Mouse (Mus musculus) forelimb bud, embryonic 11.5 days (tissue): Measurements from ENCODE around the gene Slc16a9.
A peak's percentile ranks its signal among the peaks of the same experiment; 100 is the strongest.

ENCODE experiments used
- DNase-seq: peaks from one replicate; pipeline ENCODE4 v3.0.0-alpha.2; 2012; ENCODE audit warnings: low read depth, low spot score

Gene Slc16a9

DNA sequence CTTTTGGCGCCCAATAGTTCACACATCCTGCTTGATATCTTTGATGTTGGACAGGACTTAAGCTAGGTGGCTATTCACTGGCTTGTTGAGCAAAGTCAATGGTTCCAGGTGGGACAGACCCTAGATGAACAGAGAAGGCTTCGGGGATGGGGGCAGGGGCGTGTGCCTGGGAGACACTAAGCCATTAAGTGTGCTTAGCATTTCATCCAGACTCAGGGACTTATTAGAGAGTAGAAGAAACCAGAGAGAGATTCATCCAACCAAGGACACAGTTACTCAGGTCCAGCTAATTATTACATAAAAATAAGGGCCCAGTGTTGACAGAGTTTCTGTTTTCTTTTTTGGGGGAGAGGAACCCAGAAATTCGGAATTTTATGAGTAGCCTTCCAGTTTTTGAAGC lies 5.5 kb downstream of the Slc16a9 start:
- no peak for DNase-seq

DNA sequence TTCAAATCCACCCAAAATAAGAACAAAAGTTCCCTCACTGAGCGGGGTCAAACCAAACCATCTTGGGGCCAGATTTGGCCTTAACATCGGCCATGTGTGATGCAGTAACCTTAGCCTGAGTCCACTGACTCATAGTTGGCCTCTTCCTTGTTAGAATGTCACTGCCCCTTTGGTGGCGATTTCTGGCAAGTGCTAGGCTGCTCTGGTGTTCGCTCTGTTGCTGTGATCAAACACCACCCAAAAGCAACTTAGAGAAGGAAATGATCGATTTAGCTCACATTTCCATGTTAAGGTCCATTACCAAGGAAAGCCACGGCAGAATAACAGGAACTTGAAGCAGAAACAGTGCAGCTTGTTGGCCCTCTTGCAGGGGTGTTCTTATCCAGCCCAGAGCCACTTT lies 5.9 kb downstream of the Slc16a9 start:
- no peak for DNase-seq

DNA sequence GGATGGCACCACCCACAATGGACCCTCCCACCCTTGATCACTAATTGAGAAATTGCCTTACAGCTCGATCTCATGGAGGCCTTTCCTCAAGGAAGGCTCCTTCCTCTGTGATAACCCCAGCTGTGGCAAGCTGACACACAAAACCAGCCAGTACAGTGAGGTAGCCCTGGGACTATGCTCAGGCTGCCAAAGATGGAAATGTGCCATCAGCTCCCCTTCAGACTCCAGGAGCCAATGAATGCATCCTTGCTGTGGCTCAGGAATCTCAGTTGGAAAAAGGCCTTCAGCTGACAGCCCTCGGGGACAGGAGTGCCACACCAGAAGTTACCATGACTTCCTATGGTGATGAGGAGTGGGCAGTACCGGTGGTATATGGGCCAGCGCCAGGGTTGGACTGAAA lies 9.8 kb downstream of the Slc16a9 start:
- DNase-seq: no peak

DNA sequence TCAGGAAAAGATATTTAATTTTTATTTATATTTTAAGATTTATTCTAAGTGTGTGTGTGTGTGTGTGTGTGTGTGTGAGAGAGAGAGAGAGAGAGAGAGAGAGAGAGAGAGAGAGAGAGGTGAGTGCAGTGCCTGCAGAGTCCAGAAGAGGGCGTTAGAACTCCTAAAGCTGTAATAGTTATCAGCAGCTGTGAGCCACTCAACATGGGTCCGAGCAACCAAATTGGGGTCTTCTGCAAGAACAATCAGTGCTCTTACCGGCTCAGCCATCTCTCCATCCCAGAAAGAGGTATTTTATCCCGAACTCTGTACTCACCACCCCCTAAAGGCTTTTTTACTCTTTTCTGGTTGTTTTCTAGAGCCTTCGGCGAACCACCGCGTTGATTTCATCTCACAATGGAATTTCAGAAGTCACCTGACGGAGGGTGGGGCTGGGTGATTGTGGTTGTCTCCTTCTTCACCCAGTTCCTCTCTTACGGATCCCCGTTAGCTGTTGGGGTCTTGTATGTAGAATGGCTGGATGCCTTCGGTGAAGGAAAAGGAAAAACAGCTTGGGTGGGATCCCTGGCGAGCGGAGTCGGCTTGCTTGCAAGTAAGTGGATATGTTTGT lies 10.8 kb downstream of the Slc16a9 start:
- no peak for DNase-seq

DNA sequence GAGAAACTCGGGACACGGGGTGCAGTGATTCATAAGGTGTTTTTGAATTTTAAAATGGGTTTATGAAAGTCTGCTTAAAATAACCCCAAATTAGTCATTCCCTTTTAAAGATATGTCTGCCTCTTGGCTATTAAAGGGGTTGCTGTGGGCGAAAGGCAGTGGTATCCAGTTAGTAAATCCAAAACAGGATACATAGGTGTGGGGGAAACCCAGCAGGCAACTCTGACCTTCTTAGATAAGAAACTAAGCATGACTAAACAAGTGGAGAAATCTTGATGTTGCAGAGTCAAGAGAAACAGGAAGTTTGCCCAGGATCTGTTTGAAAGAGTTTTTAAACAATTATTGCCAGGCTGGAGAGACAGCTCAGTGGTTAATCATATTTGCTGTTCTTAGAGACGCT lies 12.1 kb downstream of the Slc16a9 start:
- DNase-seq: no peak

DNA sequence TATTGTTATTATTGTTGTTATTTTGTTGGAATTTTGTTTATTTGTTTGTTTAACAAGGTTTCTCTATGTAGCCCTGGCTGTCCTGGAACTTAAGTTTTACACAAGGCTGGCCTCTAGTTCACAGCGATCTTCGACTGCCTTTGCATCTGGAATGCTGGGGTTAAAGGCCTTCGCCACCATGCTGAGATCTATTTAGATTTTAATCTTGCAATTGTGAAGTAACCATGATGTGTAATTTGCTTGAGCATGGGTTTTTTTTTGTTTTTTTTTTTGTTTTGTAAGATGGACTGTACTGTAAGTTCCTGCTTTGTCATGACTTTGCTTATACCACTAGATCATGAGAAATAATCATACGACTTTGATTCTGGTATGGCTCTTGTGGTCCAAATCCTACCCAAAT lies 16.0 kb downstream of the Slc16a9 start:
- DNase-seq: no peak

DNA sequence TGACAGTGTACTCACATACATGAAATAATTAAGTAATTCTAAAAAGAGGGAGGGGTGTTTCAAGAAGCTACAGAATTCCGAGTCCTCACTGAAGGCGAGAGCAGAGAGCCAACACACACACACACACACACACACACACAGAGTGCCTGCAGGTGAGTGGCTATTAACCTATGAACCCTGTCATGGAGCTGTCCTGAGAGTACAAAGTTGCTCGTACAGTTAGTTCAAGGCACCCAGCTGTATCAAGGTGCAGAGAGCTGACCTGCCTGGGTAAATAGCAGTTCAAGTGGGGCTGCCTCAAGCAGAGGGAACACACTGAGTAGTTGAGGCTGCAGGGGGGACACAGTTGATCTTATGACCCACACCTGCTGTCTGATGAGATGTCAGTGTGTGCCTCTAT lies 17.2 kb downstream of the Slc16a9 start:
- DNase-seq: no peak

DNA sequence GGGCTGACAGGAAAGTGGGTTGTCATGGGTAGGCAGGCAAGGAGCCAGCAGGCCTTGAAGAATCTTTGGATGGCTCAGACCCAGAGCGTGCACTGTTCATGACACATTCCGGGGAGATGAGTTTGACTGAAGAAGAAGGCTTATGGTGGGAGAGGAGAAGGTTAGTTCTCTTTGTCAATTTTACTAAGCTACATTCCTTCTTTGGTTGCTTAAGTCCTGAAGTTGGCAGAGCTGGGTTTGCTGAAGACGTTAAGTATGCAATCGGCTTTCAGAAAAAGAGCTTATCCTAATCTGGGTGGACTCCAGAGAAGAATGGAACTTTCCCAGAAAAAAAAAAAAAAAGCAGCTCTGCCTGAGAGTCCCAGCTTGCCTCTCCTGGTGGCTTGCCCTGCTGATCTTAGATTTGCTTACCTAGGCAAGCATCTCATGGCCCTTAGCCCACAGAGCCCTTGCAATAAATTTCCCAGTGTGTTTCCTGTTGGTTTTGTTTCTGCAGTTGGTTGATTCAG lies 18.8 kb downstream of the Slc16a9 start:
- DNase-seq: no peak

DNA sequence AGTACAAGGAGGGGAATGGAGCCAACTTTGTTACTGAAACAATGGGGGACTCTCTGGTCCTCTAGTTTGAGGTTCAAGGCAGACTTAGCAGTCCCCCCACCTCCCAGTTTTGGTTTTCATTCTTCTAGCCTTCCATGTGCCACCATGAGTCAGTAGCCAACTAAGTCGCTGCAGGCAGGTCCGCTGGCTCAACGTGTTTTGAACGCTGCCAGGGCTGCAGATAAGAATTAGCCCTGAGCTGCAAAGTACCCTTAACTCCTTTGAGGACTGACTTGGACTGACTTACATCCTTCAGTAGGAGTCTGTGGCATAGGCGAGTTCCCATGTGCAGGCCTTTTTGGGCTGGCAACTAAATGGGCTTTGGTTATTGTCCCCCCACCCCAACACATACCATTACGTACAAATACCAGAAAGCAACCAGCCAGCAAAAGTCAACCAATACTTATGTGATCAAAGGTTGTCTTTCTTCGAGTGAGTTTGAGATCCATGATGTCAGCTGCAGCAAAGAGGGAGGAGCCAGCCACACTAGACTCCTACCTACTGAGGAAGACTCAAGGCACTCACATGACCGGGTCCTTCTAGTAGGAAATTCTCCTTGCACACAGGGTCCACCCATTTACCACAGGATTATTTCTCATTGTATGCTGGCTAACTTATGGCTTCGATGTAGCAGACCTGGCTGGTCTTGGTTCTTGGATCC lies 19.6 kb downstream of the Slc16a9 start:
- no peak for DNase-seq

DNA sequence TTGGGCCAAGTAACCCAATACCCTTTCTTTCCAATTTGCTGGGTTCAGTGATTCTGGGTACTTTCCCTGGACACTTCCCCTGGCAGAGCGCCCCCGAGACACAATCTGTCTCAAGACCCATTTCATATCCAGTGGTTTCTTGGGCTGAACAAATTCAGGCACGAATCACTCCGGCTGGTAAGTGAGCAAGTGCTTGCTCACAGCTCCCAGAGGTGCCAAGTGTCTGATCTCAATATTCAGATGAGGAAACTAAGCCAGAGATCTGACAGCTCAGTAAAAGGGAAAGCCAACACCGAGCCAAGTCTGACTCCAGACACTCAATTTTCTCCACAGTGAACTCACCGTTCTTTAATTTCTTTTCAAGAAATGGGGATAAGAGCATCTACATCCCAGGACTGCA lies 21.6 kb downstream of the Slc16a9 start:
- DNase-seq: no peak

DNA sequence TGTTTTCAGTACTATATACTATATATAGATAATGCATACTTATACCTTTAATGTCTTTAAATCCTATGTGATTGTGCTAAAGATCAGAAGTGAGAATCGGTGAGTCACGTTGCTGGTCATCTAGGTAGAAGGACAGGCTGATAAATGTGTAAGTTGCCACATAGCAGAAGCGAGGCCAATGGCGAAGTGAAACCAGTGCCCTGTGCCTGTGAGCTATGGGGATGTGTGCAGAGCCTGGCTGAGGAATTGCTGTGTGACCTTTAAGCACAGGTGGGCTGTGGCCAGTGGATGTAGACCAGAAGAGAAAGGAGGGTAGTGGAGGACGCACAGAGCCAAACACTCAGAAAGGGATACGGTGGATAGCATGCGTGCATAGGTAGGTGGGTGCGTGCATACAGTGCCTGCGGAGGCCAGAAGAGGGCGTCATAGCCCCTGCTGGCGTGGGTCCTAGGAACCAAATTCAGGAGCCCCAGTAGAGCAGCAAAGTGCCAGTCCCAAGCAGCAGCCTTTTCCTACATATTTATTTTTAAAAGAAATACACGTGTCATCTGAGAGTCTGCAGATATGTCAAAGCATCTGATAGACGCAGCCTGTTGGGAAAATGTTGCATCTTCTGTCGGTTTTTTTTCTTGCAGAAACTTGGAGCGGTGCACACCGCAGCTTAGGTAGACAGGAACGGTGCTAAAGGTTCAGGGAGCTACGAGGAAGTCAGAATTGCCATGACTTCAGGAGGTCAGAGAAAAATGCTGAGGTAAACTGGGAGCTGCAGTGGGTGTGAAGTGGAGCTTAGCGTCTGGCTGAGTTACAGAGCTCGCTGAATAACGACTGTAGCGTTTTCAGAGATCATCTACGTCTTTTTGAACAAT lies 23.9 kb downstream of the Slc16a9 start:
- no peak for DNase-seq

DNA sequence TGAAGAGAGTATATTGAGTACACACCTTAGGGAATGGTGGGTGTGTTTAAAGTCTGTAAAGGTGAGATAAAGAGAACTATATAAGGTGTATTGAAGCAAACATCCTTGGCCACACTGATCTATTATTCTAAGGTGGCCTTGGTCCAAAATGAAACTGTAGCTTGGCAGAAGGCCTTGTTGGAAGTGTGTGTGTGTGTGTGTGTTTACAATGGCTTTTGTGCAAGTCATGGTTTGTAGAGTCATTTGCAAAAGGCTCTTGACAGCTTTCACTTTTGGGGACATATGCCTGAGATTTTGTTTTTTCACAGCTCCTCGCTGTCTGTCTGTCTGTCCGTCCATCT lies 24.5 kb downstream of the Slc16a9 start:
- DNase-seq: no peak

DNA sequence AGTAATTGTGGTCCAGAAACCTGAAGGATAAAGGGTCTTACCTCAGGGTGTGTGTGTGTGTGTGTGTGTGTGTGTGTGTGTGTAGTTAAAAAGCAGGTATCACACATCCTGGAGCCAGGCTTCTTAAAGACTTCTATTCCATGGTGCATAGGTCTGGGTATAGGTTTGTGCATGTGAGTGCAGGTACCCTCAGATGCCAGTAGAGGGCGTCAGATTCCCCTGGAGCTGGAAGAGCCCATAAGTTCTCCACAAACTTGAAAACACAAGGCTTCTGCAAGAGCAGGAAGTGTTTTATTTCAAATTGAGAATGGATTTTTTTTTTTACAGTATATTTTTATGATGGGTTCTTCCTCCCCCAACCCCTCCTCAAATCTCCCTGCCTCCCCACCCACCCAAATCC lies 31.8 kb downstream of the Slc16a9 start:
- DNase-seq: no peak

DNA sequence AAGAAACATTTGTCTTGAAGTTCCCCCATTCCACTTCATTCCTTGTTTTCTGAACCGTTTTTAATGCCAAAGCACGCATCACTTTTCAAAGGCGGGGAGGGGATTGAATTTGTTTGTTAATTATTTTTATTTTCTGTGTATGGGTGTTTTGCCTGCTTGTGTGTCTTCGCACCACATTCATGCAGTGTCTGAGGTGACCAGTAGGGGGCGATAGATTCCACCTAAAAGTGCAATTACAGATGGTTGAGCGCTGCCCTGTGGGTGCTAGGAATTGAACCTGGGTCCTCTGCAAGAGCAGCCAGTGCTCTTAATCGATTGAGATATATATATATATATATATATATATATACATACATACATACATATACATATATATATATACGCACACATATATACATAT lies 34.4 kb downstream of the Slc16a9 start:
- no peak for DNase-seq

DNA sequence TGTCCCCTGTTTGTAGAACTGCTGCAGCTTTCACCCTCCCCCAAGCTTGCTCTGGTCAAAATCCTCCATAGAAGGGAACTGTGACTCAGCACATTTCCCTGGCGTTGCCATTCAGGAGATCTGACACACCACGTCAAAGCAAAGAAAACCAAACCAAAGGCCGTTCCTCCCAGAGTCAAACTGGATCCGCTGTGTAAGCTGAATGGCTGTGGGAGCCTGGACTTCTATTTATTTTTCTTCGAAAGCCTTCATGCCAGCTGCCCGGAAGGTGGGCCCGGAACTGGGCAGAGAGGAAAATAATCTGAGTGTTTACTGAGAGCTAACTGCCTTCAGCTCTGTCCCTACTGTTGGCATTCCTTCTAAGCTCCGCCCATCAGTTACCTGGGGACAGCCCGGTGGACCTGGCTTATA lies 42.9 kb downstream of the Slc16a9 start:
- no peak for DNase-seq

DNA sequence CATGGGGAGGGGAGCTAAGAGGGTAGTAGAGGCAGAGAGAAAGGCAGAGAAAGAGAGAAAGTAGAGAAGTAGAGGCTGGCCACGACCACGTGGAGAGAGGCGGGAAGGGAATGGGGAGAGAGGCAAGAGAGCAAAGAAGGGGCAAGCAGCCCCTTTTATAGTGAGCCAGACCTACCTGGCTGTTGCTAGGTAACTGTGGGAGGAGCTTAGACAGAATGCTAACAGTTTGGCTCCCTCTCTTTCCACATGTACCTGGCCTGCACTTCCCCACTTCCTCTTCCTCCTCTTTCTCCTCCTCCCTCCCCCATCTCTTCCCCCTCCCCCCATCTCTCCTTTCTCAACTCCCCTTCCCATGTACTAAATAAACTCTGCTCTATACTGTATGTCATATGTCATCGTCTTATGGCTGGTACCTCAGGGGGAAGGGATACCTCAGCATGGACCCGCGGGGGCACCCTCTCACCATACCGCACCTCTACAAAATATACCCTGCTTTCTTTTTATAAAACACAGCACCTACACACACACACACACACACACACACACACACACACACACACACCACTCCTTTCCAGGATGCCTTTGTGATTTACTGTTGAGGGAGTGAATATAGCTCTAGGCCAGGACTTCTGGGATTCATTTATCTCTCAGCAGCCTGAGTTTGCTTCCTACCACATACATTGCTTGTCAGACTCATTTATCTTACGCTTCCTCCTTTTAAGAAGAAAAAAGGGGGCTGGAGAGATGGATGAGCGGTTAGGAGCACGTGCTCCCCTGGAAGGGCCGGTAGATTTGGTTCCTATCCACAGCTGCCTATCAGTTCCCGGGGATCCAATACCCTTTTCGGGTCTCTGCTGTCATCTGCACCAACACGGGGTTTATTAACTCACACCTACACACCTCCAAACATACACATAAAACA lies 43.8 kb downstream of the Slc16a9 start:
- DNase-seq: no peak

DNA sequence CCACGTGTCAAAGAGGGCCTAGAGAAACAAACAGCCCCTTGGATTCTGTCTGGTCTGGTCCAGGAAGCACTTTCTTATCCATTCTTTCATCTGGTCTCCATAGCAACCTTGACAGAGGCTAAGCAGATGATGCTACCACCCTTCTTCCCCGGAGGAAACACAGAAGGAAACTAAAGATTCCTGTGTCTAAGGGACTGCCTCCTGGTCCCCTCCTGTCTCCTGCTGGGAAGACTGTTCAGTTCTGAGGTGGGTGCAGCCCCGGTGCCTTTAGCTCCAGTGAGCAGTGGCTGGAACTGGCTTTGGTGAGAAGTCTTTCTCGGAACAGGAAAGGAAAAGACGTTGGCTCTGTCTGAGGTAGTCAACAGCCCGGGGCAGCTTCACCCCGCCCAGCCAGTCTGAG lies 47.1 kb downstream of the Slc16a9 start:
- DNase-seq: no peak

DNA sequence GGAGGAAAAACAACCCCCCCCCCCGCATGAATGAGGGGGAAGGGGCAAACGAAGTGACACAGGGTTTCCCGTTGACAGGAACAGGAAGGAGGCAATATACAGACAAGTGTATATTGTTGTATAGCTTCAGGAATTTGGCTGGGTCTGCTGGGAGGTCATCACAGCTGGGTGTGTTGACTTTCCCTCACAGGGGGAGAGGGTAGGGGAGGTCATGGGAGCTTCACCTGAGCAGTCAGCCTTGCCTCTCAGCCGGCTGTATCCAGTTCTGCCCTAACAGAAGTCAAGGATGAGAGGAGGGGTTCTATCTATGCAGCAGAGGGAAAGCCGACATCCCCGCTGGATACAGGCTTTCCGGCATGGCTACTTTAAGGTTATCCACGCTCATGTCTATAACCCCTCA lies 49.2 kb downstream of the Slc16a9 start:
- no peak for DNase-seq

DNA sequence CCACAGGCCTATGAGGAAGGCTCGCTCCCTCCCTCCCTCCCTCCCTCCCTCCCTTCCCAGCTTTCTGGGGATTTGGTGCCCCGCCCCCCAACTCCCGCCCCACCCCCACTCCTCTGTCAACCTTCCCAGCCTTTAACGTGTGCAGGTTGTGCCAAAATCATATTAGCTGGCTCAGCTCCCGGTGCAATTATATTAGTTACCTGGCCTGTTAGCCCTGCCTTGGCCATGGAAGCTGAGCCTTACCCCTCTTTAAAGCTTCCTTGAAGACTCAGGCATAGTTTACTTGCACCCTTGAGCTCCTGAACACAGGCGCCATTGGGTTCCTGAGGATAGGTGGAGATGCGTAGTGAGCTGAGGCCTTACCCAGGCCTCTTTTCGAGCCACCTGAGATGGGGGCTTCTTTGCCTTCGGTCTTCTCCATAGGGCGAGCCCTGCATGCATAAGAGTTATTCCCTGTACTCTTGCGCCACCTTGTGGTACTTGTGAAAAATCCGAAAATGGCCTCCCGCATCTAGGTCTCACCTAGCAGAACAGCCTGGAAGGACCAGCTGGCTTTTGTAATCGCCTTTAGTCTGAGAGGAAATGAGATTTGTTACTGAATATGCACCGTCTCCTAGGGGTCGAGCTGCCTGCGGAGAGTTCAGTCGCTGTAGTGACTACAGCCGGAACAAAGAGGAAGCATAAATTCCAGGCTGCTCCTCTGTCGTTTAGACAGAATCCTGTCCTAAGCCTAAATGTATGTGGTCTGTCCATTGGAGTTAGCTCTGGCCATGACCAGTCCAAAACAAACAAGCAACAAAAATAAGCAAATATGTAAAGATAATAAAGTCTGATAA lies 51.8 kb downstream of the Slc16a9 start:
- DNase-seq: peak; percentile 95

DNA sequence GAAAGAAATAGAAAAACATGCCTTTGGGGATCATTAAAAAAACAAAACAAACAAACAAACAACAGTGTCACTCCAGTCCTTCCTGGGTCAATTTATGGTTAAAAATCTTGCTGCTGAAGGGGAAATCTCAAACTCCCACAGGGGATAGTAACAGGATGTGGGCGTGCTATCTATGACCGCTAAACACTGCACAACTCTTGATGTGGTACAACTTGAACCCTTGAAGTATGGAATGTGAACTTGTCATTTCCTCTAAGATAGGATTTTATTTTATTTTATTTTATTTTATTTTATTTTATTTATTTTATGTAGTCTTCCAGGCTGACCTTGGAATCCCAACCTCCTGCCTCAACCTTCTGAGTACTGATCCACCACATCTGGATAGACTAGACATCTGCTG lies 54.2 kb downstream of the Slc16a9 start:
- no peak for DNase-seq

DNA sequence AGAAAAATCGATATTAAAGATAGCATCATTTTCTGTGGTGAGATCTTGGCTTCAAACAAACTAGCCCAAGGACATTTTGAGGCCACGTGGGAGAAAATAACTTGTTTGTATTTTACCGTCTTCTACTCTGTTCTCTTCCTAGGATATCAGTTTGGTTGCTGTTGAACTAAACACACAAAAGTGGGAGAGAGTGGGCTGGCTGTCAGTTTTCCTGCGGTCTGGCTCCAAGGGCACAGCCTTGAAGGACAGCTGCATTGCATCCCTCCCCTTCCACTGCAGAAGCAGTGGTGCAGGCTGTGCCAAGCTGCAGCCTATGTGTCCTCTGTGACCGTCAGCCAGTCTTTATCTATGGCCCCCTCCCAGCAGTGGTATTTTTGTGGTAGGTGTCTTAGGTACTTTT lies 54.8 kb downstream of the Slc16a9 start:
- DNase-seq: no peak
